Mouse (Mus musculus): Measurements from ENCODE around the gene Nav2. TPM values are rescaled to one million over a fixed set of nuclear protein-coding genes. Genes with fewer than 3 reads are reported as not detected.
A peak's percentile ranks its signal among the peaks of the same experiment; 100 is the strongest.

Gene Nav2
- total and polyA plus RNA-seq, 3 experiments = 2.0 to 2.7 TPM; not detected in 1

DNA sequence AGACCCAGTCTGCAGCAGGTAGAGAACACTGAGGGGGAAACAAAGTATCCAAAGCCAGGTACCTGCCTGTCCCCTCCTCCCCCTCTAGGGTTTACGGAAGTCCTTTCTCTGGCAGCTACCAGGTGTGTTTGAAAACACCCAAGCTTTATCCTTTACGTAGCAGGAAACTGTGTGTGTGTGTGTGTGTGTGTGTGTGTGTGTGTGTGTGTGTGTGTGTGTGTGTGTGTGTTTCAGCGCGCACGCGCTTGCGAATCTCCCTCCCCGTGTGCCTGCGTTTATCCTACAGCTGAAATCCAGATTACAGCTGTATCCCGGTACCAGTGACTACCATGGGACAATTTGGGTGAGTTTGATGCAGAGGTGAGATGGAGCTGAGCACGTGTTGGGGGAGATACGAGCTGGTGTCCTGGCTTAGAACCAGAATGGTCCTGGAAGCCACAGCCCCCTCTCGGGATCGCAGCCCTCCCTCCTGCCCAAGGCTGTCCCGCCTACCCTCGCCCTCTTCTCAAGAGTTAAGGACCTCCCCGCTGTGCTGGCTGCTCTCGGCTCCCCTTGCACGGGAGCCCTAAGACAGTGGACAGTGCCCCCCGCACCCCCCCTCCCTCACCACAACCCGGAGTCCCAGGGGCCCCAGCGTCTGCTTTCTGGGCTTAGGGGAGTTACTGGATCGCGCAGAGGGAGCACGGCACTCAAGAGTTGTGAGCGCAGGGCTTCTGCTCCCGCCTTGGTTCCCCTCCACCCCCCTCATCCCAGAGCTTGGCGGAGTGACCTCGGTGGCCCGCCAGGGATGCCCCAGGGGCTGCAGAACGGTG lies 395.3 kb downstream of the Nav2 start:
- DNase-seq (ENCODE audit: low read depth, low spot score) = no peak
- H3K36me3 ChIP-seq (ENCODE audit: control insufficient read depth in 1 of 2, insufficient read depth in 2 of 2, low read length in 2 of 2) = peaks cover 0 to 6% of the 10 kb centered on the region in 2 experiments; a peak in 2 of 4 replicates
- H3K79me2 ChIP-seq (ENCODE audit: control insufficient read depth, insufficient read depth, low read length, poor library complexity) = no peaks in the 10 kb centered on the region
- no peaks in the 10 kb centered on the region for H3K9me3 ChIP-seq (replicated peaks; ENCODE audit: insufficient read depth, low read length)
- peaks cover 5 to 14% of the 10 kb centered on the region in 2 experiments; a peak in 3 of 4 replicates for H3K4me1 ChIP-seq (ENCODE audit: control insufficient read depth in 1 of 2, insufficient read depth in 2 of 2, low read length in 2 of 2)
- H3K27me3 ChIP-seq (ENCODE audit: control insufficient read depth in 1 of 2, insufficient read depth in 2 of 2, low read length in 2 of 2) = no peaks in the 10 kb centered on the region
- no peak overlapping the region for H3K9ac ChIP-seq (ENCODE audit: control insufficient read depth, low read depth, low read length, poor library complexity, severe bottlenecking)
- no peak overlapping the region for H3K27ac ChIP-seq (ENCODE audit: control insufficient read depth, low read depth, low read length)
- TF ChIP-seq TBP (IDR thresholded peaks at IDR 0.05; ENCODE audit: low read depth, low read length) (no peak), EP300 (IDR thresholded peaks at IDR 0.05; ENCODE audit: low read depth in 1 of 2, low read length in 2 of 2) (no peak), RCOR1 (IDR thresholded peaks at IDR 0.05; ENCODE audit: low read depth, low read length) (no peak), POLR2AphosphoS5 (IDR thresholded peaks at IDR 0.05; ENCODE audit: borderline replicate concordance, low read depth, low read length) (no peak)
- no peak overlapping the region for H3K4me3 ChIP-seq (ENCODE audit: control insufficient read depth in 1 of 2, insufficient read depth in 1 of 2, low read depth in 2 of 2, low read length in 2 of 2)

- H3K4me3 ChIP-seq (ENCODE audit: control insufficient read depth in 1 of 2, insufficient read depth in 1 of 2, low read depth in 2 of 2, low read length in 2 of 2) = no peak overlapping the region
- H3K9ac ChIP-seq (ENCODE audit: control insufficient read depth, low read depth, low read length, poor library complexity, severe bottlenecking) = no peak overlapping the region
- DNase-seq (ENCODE audit: low read depth, low spot score) = no peak
- H3K9me3 ChIP-seq (replicated peaks; ENCODE audit: insufficient read depth, low read length) = no peaks in the 10 kb centered on the region
- peaks cover 5 to 14% of the 10 kb centered on the region in 2 experiments; a peak in 3 of 4 replicates for H3K4me1 ChIP-seq (ENCODE audit: control insufficient read depth in 1 of 2, insufficient read depth in 2 of 2, low read length in 2 of 2)
- H3K27me3 ChIP-seq (ENCODE audit: control insufficient read depth in 1 of 2, insufficient read depth in 2 of 2, low read length in 2 of 2) = no peaks in the 10 kb centered on the region
- H3K36me3 ChIP-seq (ENCODE audit: control insufficient read depth in 1 of 2, insufficient read depth in 2 of 2, low read length in 2 of 2) = peaks cover 0 to 6% of the 10 kb centered on the region in 2 experiments; a peak in 2 of 4 replicates
- TF ChIP-seq CTCF (IDR thresholded peaks at IDR 0.05 in 2 of 3, conservative IDR thresholded peaks at IDR 0.05 in 1 of 3; ENCODE audit: control insufficient read depth in 1 of 3, insufficient read depth in 1 of 3, low read depth in 2 of 3, low read length in 3 of 3, poor library complexity in 1 of 3, severe bottlenecking in 1 of 3) (peak; percentile 24 to 60 (median 35); a peak in 5 of 6 replicates), RAD21 (IDR thresholded peaks at IDR 0.05; ENCODE audit: low read depth, low read length) (no peak)
- no peak overlapping the region for H3K27ac ChIP-seq (ENCODE audit: control insufficient read depth, low read depth, low read length)
- no peaks in the 10 kb centered on the region for H3K79me2 ChIP-seq (ENCODE audit: control insufficient read depth, insufficient read depth, low read length, poor library complexity)
Measured at GRCm38 (mm10) chr7:49307717-49308116, 399.2 kb downstream of the Nav2 start.

DNA sequence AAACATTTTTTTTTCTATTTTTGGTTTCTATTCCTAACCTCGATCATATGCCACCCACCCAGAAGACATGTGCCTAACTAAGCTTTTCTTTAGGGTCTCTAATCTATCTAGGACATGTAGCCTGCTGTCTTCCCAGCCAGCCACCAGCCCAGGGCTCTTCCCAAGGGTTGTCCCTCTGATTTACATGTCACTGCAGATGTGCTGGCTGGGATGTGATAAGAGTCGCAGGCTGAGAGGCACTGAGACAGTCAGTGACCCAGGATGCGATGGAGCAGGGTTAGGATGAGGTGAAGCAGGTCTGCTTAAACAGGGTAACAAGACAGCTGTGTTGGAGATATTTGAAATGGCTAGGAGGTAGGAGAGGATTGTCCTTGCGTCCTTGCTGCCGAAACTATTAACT lies 401.2 kb downstream of the Nav2 start:
- Histone ChIP-seq H3K27ac (ENCODE audit: control insufficient read depth, low read depth, low read length) (no peak overlapping the region), H3K4me1 (ENCODE audit: control insufficient read depth in 1 of 2, insufficient read depth in 2 of 2, low read length in 2 of 2) (peaks cover 5 to 14% of the 10 kb centered on the region in 2 experiments; a peak in 3 of 4 replicates), H3K9ac (ENCODE audit: control insufficient read depth, low read depth, low read length, poor library complexity, severe bottlenecking) (no peak overlapping the region), H3K4me3 (ENCODE audit: control insufficient read depth in 1 of 2, insufficient read depth in 1 of 2, low read depth in 2 of 2, low read length in 2 of 2) (no peak overlapping the region), H3K36me3 (ENCODE audit: control insufficient read depth in 1 of 2, insufficient read depth in 2 of 2, low read length in 2 of 2) (peaks cover 0 to 6% of the 10 kb centered on the region in 2 experiments; a peak in 2 of 4 replicates), H3K27me3 (ENCODE audit: control insufficient read depth in 1 of 2, insufficient read depth in 2 of 2, low read length in 2 of 2) (no peaks in the 10 kb centered on the region), H3K9me3 (replicated peaks; ENCODE audit: insufficient read depth, low read length) (no peaks in the 10 kb centered on the region), H3K79me2 (ENCODE audit: control insufficient read depth, insufficient read depth, low read length, poor library complexity) (no peaks in the 10 kb centered on the region)
- TF ChIP-seq TAL1 (IDR thresholded peaks at IDR 0.05; ENCODE audit: low read length) (peak; percentile 46), MYB (IDR thresholded peaks at IDR 0.05; ENCODE audit: low read depth, low read length) (no peak), POLR2AphosphoS5 (IDR thresholded peaks at IDR 0.05; ENCODE audit: borderline replicate concordance, low read depth, low read length) (no peak), EP300 (IDR thresholded peaks at IDR 0.05; ENCODE audit: low read depth in 1 of 2, low read length in 2 of 2) (0 out of 4 replicates have a peak, but pooled peaks of 1 of the 2 experiments have one; percentile 7), TCF12 (IDR thresholded peaks at IDR 0.05; ENCODE audit: low read depth, low read length) (no peak), NRF1 (IDR thresholded peaks at IDR 0.05; ENCODE audit: insufficient read depth, low read depth, low read length, poor library complexity, severe bottlenecking) (no peak), POLR2A (IDR thresholded peaks at IDR 0.05; ENCODE audit: control insufficient read depth in 1 of 2, insufficient read depth in 1 of 2, low read depth in 1 of 2, low read length in 2 of 2, poor library complexity in 1 of 2) (no peak)
- no peak for DNase-seq (ENCODE audit: low read depth, low spot score)

Measured in MEL (cell line).